Mouse (Mus musculus) stomach, embryonic 15.5 days (tissue): ENCODE results near the gene Npas4. TPM values are rescaled to one million over a fixed set of nuclear protein-coding genes. Genes with fewer than 3 reads are reported as not detected.
A peak's percentile ranks its signal among the peaks of the same experiment; 100 is the strongest.
"Not testable (repeated sequence)": the region's sequence is repeated elsewhere in the genome, so short reads cannot be mapped to it uniquely, and the experiment has no call there.

Experiments used
- ATAC-seq: fragments of 200-750 bp; cut with Nextera tagmentation; 2 replicates; pipeline ENCODE4 v1.8.0; 2017; ENCODE audit warnings: low read depth, moderate number of reproducible peaks, moderate TSS enrichment; ENCODE audit not compliant: insufficient read depth, low FRiP score
- H3K27ac ChIP-seq: fragments of 300-500 bp; sonication (generic); 2 replicates; pipeline ENCODE4 v1.5.1; 2015; ENCODE audit warnings: mild to moderate bottlenecking, inconsistent platforms
- H3K27me3 ChIP-seq: fragments of 300-500 bp; sonication (generic); replicated peaks from 2 replicates; pipeline ENCODE4 v1.6.1; 2015; ENCODE audit warnings: inconsistent platforms
- H3K36me3 ChIP-seq: fragments of 300-500 bp; sonication (generic); 2 replicates; pipeline ENCODE4 v1.6.1; 2015; ENCODE audit warnings: inconsistent platforms
- H3K4me1 ChIP-seq: fragments of 300-500 bp; sonication (generic); 2 replicates; pipeline ENCODE4 v1.6.1; 2015; ENCODE audit warnings: inconsistent platforms
- H3K4me2 ChIP-seq: fragments of 300-500 bp; sonication (generic); 2 replicates; pipeline ENCODE4 v1.6.1; 2015; ENCODE audit warnings: mild to moderate bottlenecking, inconsistent platforms
- H3K4me3 ChIP-seq: fragments of 300-500 bp; sonication (generic); replicated peaks from 2 replicates; pipeline ENCODE4 v1.5.1; 2015; ENCODE audit warnings: inconsistent platforms
- H3K9ac ChIP-seq: fragments of 300-500 bp; sonication (generic); 2 replicates; pipeline ENCODE4 v1.6.1; 2015; ENCODE audit warnings: inconsistent platforms
- H3K9me3 ChIP-seq: fragments of 300-500 bp; sonication (generic); 2 replicates; pipeline ENCODE4 v1.6.1; 2016; ENCODE audit warnings: inconsistent platforms
- whole genome bisulfite sequencing: fragments of 180-500 bp; shearing (Covaris S2); methylation state at CpG from one replicate; pipeline ENCODE4 v1.1.7; 2015; 5-methylcytosine and 5-hydroxymethylcytosine counted together
- polyA plus RNA-seq: library from polyadenylated mRNA; unstranded; fragments of >200 nt; fragmentation: Nextera tagmentation; extraction: Ambion mirVana; gene quantifications from 2 replicates; pipeline ENCODE4 v1.2.1, GENCODE M21; 2015

Gene Npas4
- polyA plus RNA-seq, 1 experiment from 2014 or later, result 0.24 TPM

DNA sequence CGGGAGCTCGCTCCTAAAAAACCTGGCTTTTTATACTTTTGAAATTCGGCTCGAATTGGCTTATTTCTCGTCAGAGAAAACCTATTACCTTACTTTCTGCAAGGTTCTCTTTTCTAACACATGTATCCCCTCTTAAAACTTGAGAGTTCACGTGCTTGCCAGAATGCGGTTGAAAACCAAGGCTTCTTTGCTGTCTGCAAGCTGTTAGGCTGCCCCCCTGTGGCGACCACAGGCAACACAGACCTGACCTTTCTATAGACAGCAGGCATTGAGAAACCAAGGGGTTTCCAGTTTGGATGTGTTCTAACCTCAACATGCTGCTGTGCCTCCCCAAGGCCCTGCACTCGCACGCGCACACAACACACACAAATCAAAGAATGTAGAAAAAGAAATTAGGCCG lies 26.7 kb upstream of the Npas4 start:
- WGBS, result 24% methylated on average over 12 of the region's 12 CpGs
- no peak overlapping the region for H3K9ac ChIP-seq

DNA sequence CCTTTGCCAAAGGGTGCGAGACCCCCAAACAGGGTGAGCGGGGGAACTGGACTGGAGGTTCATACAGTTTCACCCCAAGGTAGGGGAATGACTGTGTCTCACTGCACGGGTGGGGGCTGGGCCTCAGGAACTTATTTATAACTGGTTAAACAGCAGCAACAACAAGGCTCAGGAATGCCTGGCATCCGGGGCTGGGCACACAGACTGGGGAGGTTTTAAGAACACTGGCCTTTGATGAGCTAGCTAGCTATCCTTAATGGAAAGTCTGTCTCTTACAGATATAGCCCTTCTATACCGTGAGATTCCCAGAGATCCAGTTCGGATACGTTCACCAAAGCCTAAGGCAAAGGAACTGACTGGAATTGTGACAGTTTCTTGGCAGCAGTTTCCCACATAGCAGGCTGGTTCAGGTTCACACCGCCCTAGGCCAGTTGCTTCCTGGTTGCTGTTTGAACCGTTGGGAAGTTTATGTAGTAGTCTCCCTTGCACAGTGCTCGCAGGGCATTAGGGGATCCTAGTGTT lies 26.2 kb upstream of the Npas4 start:
- Histone ChIP-seq H3K9me3 (no peaks in the 10 kb centered on the region), H3K4me1 (no peaks in the 10 kb centered on the region), H3K4me3 (no peak overlapping the region), H3K27me3 (no peaks in the 10 kb centered on the region), H3K9ac (no peak overlapping the region), H3K27ac (no peak overlapping the region), H3K36me3 (no peaks in the 10 kb centered on the region), H3K4me2 (peak overlapping the region; percentile 14; the same call in 1 of the 2 replicates)
- 31% methylated on average over 10 of the region's 10 CpGs for WGBS
- no peak; the same call in 1 of the 2 replicates for ATAC-seq

More for the DNA sequence above, 26.7 kb upstream of the Npas4 start:
- no peaks in the 10 kb centered on the region for H3K4me1 ChIP-seq
- 0 out of 2 replicates have a peak, but pooled peaks have one; percentile 35 for ATAC-seq
- no peak overlapping the region for H3K4me3 ChIP-seq
- no peaks in the 10 kb centered on the region for H3K27me3 ChIP-seq
- no peak overlapping the region for H3K27ac ChIP-seq
- H3K36me3 ChIP-seq, result no peaks in the 10 kb centered on the region
- no peaks in the 10 kb centered on the region for H3K9me3 ChIP-seq
- peak overlapping the region; percentile 14; the same call in 1 of the 2 replicates for H3K4me2 ChIP-seq

DNA sequence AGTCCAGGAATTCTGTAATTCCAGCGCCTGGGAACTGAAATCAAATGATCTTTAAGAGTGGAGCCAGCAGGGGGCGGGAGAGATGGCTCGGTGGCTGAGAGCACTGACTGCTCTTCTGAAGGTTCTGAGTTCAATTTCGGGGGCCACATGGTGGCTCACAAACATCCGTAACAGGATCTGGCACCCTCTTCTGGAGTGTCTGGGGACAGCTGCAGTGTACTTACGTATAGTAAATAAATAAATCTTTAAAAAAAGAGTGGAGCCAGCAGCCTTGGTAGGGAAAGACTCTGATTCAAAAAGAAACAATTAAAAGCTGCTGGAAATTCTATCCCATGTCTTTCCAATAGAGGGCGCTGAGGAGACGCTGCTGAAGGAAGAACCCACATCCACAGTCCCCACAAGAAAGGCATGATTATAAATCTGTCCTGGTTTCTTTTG lies 24.9 kb upstream of the Npas4 start:
- H3K4me2 ChIP-seq, result no peak overlapping the region
- H3K9me3 ChIP-seq, result no peaks in the 10 kb centered on the region
- H3K4me3 ChIP-seq, result no peak overlapping the region
- ATAC-seq, result no peak
- no peaks in the 10 kb centered on the region for H3K36me3 ChIP-seq
- 18% methylated on average over 8 of the region's 8 CpGs for WGBS
- no peak overlapping the region for H3K9ac ChIP-seq
- H3K4me1 ChIP-seq, result no peaks in the 10 kb centered on the region
- no peak overlapping the region for H3K27ac ChIP-seq
- no peaks in the 10 kb centered on the region for H3K27me3 ChIP-seq

DNA sequence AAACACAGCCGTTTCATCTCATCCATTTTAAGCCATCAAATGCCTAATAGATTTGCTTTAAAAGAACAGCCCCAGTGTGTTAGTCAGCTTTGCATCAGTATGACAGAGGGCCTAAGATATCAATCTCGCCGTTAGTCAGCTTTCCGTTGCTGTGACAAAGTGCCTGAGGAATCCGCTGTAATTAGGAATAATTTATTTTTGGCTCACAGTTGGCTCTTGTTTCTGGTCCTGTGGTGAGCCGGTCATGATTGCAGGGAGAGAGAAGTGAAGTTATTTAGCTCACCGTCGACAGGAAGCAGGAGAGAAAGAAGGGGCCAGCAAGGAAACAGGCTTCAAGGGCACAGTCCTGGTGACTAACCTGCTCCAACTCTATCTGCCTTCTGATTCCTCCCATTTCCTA lies 23.0 kb upstream of the Npas4 start:
- no peak for ATAC-seq
- Histone ChIP-seq H3K36me3 (no peaks in the 10 kb centered on the region), H3K27ac (no peak overlapping the region), H3K27me3 (no peaks in the 10 kb centered on the region), H3K4me2 (no peak overlapping the region), H3K9ac (no peak overlapping the region), H3K4me3 (no peak overlapping the region), H3K9me3 (no peaks in the 10 kb centered on the region), H3K4me1 (no peaks in the 10 kb centered on the region)
- WGBS, result 54% methylated on average over 8 of the region's 8 CpGs

DNA sequence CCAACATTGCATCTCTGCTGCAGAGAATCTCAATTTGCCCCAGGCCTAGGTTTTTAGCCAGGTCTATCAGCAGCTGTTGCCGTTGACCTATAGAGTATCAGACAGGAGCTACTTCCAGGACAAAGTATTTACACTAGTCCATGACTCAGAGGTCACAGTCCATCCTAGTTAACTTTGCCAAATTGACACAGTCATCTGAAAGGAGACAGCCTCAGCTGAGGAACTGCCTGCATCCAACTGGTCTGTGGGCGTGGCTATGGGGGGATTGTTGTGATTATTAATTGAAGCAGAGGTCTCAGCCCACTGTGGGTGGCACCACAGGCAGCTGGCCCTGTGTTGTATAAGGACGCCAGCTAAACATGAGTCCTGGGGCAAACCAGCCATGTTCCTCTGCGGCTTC lies 14.8 kb upstream of the Npas4 start:
- Histone ChIP-seq H3K27me3 (0 out of 2 replicates have a peak, but pooled peaks cover 6% of the 10 kb centered on the region), H3K27ac (no peak overlapping the region), H3K9me3 (no peaks in the 10 kb centered on the region), H3K36me3 (no peaks in the 10 kb centered on the region), H3K9ac (no peak overlapping the region), H3K4me2 (no peak overlapping the region), H3K4me3 (no peak overlapping the region), H3K4me1 (peaks cover 6% of the 10 kb centered on the region)
- 56% methylated on average over 4 of the region's 4 CpGs for WGBS
- ATAC-seq, result no peak

DNA sequence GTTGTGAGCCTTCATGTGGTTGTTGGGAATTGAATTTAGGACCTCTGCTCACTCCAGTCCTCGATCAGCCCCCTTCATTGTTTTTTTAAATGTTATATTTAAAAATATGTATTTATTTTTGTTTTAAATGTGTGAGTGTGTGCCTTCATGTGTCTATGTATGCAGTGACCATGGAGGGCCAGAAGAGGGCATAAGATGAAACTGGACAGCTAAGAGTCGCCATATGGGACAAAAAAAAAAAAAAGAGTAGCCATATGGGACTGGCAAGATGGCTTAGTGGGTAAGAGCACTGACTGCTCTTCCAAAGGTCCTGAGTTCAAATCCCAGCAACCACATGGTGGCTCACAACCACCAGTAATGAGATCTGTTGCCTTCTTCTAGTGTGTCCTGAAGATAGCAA lies 13.5 kb upstream of the Npas4 start:
- not testable (repeated sequence) for H3K4me1 ChIP-seq, H3K4me3 ChIP-seq, H3K9ac ChIP-seq, ATAC-seq, H3K27me3 ChIP-seq, H3K27ac ChIP-seq, H3K9me3 ChIP-seq, H3K36me3 ChIP-seq, H3K4me2 ChIP-seq
- 57% methylated on average over 2 of the region's 2 CpGs for WGBS

DNA sequence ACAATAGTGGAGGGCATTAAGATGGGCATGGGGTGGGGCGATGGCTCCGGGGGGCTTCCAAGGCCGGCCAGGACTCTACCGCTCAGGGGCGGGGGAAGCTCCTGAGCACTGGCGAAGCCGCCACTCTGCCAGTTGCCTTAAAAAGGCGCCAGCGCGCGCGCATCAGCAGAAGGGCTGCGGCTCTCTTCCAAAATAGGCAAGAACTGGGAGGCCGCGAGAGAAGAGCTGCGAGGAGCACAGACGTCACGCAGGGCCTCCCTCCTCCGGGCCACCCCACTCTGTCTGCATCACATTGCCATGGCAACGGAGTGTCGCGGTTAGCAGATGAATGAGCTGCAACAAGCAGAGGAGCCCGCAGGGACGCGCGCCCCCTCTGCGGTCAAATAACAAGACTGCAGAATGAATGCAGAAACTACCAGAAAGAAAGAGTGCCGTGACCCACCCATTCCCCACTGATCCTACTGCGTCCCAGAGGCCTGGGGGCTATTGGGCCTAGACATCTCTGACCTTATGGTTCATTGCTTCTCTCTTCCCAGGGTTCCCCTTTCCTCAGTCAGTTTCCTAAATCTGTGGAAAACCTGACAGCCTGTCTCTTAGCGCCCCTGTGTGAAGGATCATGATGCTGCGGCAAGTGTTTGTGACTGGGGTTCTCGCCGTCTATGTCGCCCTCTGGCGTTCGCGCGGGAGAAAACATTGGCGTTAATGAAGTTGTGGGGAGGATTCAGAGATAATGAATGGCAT lies 11.7 kb upstream of the Npas4 start:
- no peaks in the 10 kb centered on the region for H3K9me3 ChIP-seq
- under 1% methylated on average over 39 of the region's 39 CpGs for WGBS
- peak; percentile 73 for ATAC-seq
- no peak overlapping the region for H3K9ac ChIP-seq
- peaks cover 6% of the 10 kb centered on the region for H3K4me1 ChIP-seq
- peaks cover 6% of the 10 kb centered on the region; the same call in 1 of the 2 replicates for H3K27me3 ChIP-seq
- peak overlapping the region; percentile 54 for H3K27ac ChIP-seq
- peak overlapping the region; percentile 50 for H3K4me2 ChIP-seq
- H3K4me3 ChIP-seq, result peak overlapping the region; percentile 23
- no peaks in the 10 kb centered on the region for H3K36me3 ChIP-seq

DNA sequence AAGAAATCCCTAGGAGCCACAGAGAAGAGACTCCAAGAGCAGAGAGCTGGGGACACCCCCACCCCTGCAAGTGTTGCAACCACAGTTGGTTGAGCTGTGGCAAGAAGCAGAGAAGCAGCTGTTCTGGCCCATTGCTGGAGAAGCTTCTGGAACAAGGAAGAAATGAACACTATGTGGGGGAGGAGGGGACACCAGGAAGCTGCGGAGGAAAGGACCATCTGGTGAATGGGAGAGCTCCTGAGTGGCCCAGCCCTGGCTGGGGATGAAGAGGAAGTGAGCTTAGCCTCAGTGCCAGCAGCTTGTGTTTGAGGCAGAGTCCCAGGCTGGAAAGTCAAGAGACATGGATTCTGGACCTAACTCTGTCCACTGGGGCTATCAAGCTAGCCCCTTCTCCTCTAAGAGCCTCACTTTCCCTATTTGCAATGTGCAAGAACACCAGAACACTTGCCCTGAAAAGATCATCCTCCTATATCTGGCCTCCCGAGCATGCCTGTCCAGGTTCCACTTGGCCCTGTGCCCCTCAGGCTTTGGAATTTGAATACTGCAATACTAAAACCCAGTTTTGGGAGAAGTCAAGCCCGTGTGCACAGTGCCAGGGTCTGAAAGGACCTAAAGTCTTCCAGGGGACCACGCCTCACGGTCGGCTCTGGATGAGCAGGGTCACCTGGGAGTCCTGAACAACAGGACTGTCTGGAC lies 9.5 kb upstream of the Npas4 start:
- Histone ChIP-seq H3K27me3 (peaks cover 6% of the 10 kb centered on the region; the same call in 1 of the 2 replicates), H3K9me3 (no peaks in the 10 kb centered on the region), H3K4me1 (peaks cover 6% of the 10 kb centered on the region), H3K27ac (no peak overlapping the region), H3K4me3 (no peak overlapping the region), H3K4me2 (peak overlapping the region; percentile 6; the same call in 1 of the 2 replicates), H3K36me3 (no peaks in the 10 kb centered on the region), H3K9ac (no peak overlapping the region)
- 56% methylated on average over 6 of the region's 6 CpGs for WGBS
- ATAC-seq, result no peak

DNA sequence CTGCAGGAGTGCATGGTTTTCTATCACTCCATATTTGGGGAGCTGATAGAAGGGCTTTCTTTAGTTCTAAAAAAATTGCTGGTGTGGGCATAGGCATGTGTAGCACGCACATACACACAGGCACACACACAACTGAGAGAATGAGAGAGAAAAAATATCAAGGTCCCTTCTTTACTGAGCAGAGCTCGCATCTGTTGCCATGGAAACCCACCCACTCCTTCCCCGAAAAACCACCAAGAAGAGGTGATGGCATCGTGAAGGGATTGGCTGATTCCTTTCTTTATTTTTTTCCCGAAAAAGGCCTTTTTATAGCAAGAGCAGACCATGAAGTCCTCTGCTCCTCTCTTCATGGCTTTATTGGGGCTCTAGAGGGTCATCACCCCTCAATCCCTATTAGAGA lies 3.9 kb upstream of the Npas4 start:
- WGBS, result 65% methylated on average over 5 of the region's 5 CpGs
- H3K27me3 ChIP-seq, result peaks cover 27% of the 10 kb centered on the region
- ATAC-seq, result no peak

DNA sequence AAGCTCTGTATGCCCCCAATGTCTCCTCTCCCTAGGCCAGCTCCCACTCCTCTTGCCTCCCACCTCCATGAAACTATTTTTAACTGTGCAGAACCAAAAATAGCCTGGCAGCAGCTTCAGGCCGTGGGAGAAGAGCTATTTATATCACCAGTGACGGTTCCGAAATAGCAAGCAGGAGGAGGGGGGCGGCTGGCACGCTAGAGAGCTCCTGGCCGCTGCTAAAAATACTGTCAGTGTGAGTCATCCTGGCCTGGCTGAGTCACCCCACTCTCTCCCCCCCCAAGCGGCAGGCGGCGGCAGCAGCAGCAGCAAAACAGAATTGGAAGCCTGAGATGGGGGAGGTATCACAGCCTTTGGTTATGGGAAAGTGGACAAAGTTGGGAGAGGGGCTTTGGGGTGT lies 2.8 kb upstream of the Npas4 start:
- no peaks in the 10 kb centered on the region for H3K9me3 ChIP-seq
- 2% methylated on average over 9 of the region's 9 CpGs for WGBS
- peak; percentile 44; the same call in 1 of the 2 replicates for ATAC-seq
- no peak overlapping the region for H3K4me3 ChIP-seq
- peaks cover 11% of the 10 kb centered on the region; the same call in 1 of the 2 replicates for H3K4me1 ChIP-seq
- H3K9ac ChIP-seq, result no peak overlapping the region
- H3K4me2 ChIP-seq, result no peak overlapping the region
- no peaks in the 10 kb centered on the region for H3K36me3 ChIP-seq
- peaks cover 27% of the 10 kb centered on the region for H3K27me3 ChIP-seq
- H3K27ac ChIP-seq, result no peak overlapping the region

More for the DNA sequence above, 3.9 kb upstream of the Npas4 start:
- H3K27ac ChIP-seq, result no peak overlapping the region
- no peak overlapping the region for H3K4me3 ChIP-seq
- H3K9me3 ChIP-seq, result no peaks in the 10 kb centered on the region
- no peak overlapping the region for H3K9ac ChIP-seq
- no peaks in the 10 kb centered on the region for H3K36me3 ChIP-seq
- no peak overlapping the region for H3K4me2 ChIP-seq
- peaks cover 11% of the 10 kb centered on the region; the same call in 1 of the 2 replicates for H3K4me1 ChIP-seq

DNA sequence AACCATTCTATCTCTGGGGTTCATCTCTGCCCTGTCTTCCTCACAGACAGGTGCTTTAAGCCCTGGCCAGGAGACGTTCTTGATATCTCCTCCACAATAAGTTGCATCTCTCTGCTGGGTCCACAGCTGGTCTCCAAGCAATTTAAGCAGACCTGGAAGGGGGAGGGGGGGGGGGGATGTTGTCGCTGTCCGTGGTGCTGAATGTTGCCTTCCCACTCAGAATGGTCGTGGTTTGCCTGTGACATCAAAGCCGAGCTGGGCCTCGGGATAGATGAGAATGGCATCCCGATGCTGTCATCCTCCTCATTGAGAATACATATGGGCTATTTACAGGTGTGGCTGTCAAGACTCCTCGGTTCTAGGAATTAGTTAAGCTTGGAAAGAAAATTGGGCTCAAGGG lies 2.3 kb upstream of the Npas4 start:
- Histone ChIP-seq H3K27ac (no peak overlapping the region), H3K4me2 (no peak overlapping the region), H3K27me3 (peaks cover 27% of the 10 kb centered on the region), H3K4me1 (peaks cover 11% of the 10 kb centered on the region; the same call in 1 of the 2 replicates), H3K4me3 (no peak overlapping the region), H3K9me3 (no peaks in the 10 kb centered on the region), H3K36me3 (no peaks in the 10 kb centered on the region), H3K9ac (no peak overlapping the region)
- ATAC-seq, result no peak
- WGBS, result 19% methylated on average over 8 of the region's 8 CpGs

DNA sequence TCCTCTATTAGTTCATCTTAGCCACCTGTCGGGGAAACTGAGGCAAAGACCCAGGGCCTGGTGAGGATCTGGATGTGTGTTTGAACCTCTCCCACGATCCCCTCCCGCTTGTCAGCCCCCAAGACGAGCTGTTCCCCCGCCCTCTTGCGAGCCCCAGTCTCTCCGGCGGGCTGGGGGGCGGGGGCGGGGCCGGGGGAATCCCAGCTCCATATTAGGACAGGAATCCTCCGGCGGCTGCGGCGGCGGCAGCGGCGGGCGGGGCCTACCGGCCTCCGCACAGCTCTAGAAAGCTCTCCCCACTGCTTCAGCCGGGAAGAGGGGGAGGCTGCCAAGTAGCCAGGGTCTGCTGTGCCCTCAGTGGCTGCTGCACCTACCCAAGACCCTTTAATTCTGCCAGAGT lies 600 bp upstream of the Npas4 start:
- H3K4me2 ChIP-seq, result 0 out of 2 replicates have a peak overlapping the region, but pooled peaks have one; percentile 6

More for the DNA sequence above, 600 bp upstream of the Npas4 start:
- Histone ChIP-seq H3K9ac (no peak overlapping the region), H3K27ac (no peak overlapping the region), H3K9me3 (no peaks in the 10 kb centered on the region), H3K27me3 (peaks cover 31% of the 10 kb centered on the region), H3K36me3 (no peaks in the 10 kb centered on the region), H3K4me3 (no peak overlapping the region), H3K4me1 (peaks cover 11% of the 10 kb centered on the region; the same call in 1 of the 2 replicates)
- WGBS, result 2% methylated on average over 22 of the region's 22 CpGs
- no peak for ATAC-seq
